Mouse (Mus musculus) spleen, adult 12 weeks (tissue): ENCODE measurements around the gene Zfp148.
"Not testable (repeated sequence)": the region's sequence is repeated elsewhere in the genome, so short reads cannot be mapped to it uniquely, and the experiment has no call there.

ENCODE experiments used
- DNase-seq: peaks from one replicate; pipeline ENCODE4 v3.0.0; 2022; ENCODE audit warnings: low spot score

The Zfp148 gene

GRCm38 (mm10) chr16:33381614-33382245 lies 1.1 kb downstream of the Zfp148 start:
- peak; percentile 6 for DNase-seq

GRCm38 (mm10) chr16:33382341-33382740 lies 1.7 kb downstream of the Zfp148 start:
- no peak for DNase-seq

GRCm38 (mm10) chr16:33383584-33383983 lies 2.9 kb downstream of the Zfp148 start:
- DNase-seq, result no peak

- DNase-seq, result not testable (repeated sequence)
Measured at GRCm38 (mm10) chr16:33384057-33384456, 3.4 kb downstream of the Zfp148 start.

GRCm38 (mm10) chr16:33387013-33387412 lies 6.4 kb downstream of the Zfp148 start:
- no peak for DNase-seq

- no peak for DNase-seq
Measured at GRCm38 (mm10) chr16:33387420-33387819, 6.8 kb downstream of the Zfp148 start.

- peak; percentile 56 for DNase-seq
Measured at GRCm38 (mm10) chr16:33399913-33400782, 19.5 kb downstream of the Zfp148 start.

GRCm38 (mm10) chr16:33400943-33401342 lies 20.3 kb downstream of the Zfp148 start:
- DNase-seq, result no peak

- no peak for DNase-seq
Measured at GRCm38 (mm10) chr16:33403258-33403657, 22.6 kb downstream of the Zfp148 start.

- DNase-seq, result no peak
Measured at GRCm38 (mm10) chr16:33404055-33404454, 23.4 kb downstream of the Zfp148 start.

- no peak for DNase-seq
Measured at GRCm38 (mm10) chr16:33405487-33405886, 24.9 kb downstream of the Zfp148 start.

GRCm38 (mm10) chr16:33410151-33410550 lies 29.5 kb downstream of the Zfp148 start:
- DNase-seq, result no peak

- no peak for DNase-seq
Measured at GRCm38 (mm10) chr16:33410605-33411004, 30.0 kb downstream of the Zfp148 start.

GRCm38 (mm10) chr16:33414191-33414590 lies 33.6 kb downstream of the Zfp148 start:
- no peak for DNase-seq

- DNase-seq, result no peak
Measured at GRCm38 (mm10) chr16:33415607-33416006, 35.0 kb downstream of the Zfp148 start.

- DNase-seq, result no peak
Measured at GRCm38 (mm10) chr16:33428327-33428726, 47.7 kb downstream of the Zfp148 start.

GRCm38 (mm10) chr16:33431660-33432059 lies 51.0 kb downstream of the Zfp148 start:
- no peak for DNase-seq

- no peak for DNase-seq
Measured at GRCm38 (mm10) chr16:33441065-33441464, 60.4 kb downstream of the Zfp148 start.

GRCm38 (mm10) chr16:33446830-33447229 lies 66.2 kb downstream of the Zfp148 start:
- no peak for DNase-seq

GRCm38 (mm10) chr16:33453826-33454225 lies 73.2 kb downstream of the Zfp148 start:
- no peak for DNase-seq

- no peak for DNase-seq
Measured at GRCm38 (mm10) chr16:33454306-33454705, 73.7 kb downstream of the Zfp148 start.

- DNase-seq, result no peak
Measured at GRCm38 (mm10) chr16:33455263-33455910, 74.8 kb downstream of the Zfp148 start.

- no peak for DNase-seq
Measured at GRCm38 (mm10) chr16:33459101-33459500, 78.5 kb downstream of the Zfp148 start.
